Mouse (Mus musculus) CH12.LX (cell line): Measurements from ENCODE around the gene Nde1. TPM values are rescaled to one million over a fixed set of nuclear protein-coding genes. Genes with fewer than 3 reads are reported as not detected.

Source experiments
- DNase-seq: peaks from one replicate; pipeline ENCODE4 v3.0.0-alpha.2; 2013; ENCODE audit errors: extremely low read depth
- H3K27ac ChIP-seq: 2 replicates; pipeline ENCODE4 v1.5.1; 2012; ENCODE audit warnings: low read depth, mild to moderate bottlenecking, control low read depth, moderate library complexity; ENCODE audit not compliant: insufficient read depth
- H3K27me3 ChIP-seq: replicated peaks from 2 replicates; pipeline ENCODE3; 2012; ENCODE audit warnings: inconsistent platforms
- H3K36me3 ChIP-seq, 2 experiments: replicated peaks in 1 of 2; 2 replicates each; pipeline versions ENCODE3 to v1.6.1; 2012; ENCODE audit warnings: inconsistent platforms in 1 of 2, low read length in 1 of 2, mild to moderate bottlenecking in 1 of 2, mixed read lengths in 1 of 2, moderate library complexity in 1 of 2; ENCODE audit not compliant: control insufficient read depth in 1 of 2, insufficient read depth in 1 of 2
- H3K4me1 ChIP-seq, 2 experiments: 2 replicates each; pipeline ENCODE4 v1.6.1; 2012; ENCODE audit warnings: inconsistent platforms in 1 of 2, moderate library complexity in 1 of 2; ENCODE audit not compliant: insufficient read depth in 2 of 2, control insufficient read depth in 1 of 2
- H3K4me2 ChIP-seq: 2 replicates; pipeline ENCODE4 v1.6.1; 2012; ENCODE audit warnings: low read depth, mild to moderate bottlenecking, control low read depth; ENCODE audit not compliant: poor library complexity, insufficient read depth, severe bottlenecking
- H3K4me3 ChIP-seq, 3 experiments: fragments of 150-350 bp in 1 of 3; sonication (generic) in 1 of 3; replicated peaks in 1 of 3; 2 replicates each; pipeline versions ENCODE3 to v1.5.1; 2011 to 2012; ENCODE audit warnings: low read depth in 2 of 3, low read length in 2 of 3, mild to moderate bottlenecking in 2 of 3, moderate library complexity in 2 of 3, control low read depth in 1 of 3, improper control_type of control experiment in 1 of 3, inconsistent platforms in 1 of 3, mixed read lengths in 1 of 3; ENCODE audit not compliant: poor library complexity in 1 of 3
- H3K79me2 ChIP-seq: replicated peaks from 2 replicates; pipeline ENCODE4 v1.6.1; 2012; ENCODE audit warnings: mild to moderate bottlenecking, moderate library complexity; ENCODE audit not compliant: control insufficient read depth, poor library complexity, insufficient read depth, severe bottlenecking; ENCODE audit errors: extremely low read depth
- H3K9ac ChIP-seq: 2 replicates; pipeline ENCODE4 v1.6.1; 2012; ENCODE audit warnings: low read depth, mild to moderate bottlenecking, control low read depth, moderate library complexity; ENCODE audit not compliant: insufficient read depth
- H3K9me3 ChIP-seq: replicated peaks from 2 replicates; pipeline ENCODE3; 2012; ENCODE audit warnings: low read length, inconsistent platforms, mixed read lengths
- BHLHE40 ChIP-seq: IDR thresholded peaks from 2 replicates; pipeline ENCODE4 v1.6.1; 2011; ENCODE audit warnings: mild to moderate bottlenecking, low read depth, low read length, improper control_type of control experiment
- CHD1 ChIP-seq: IDR thresholded peaks from 2 replicates; pipeline ENCODE4 v1.6.1; 2012; ENCODE audit warnings: low read depth, low read length, improper control_type of control experiment, inconsistent platforms
- CHD2 ChIP-seq: IDR thresholded peaks from 2 replicates; pipeline ENCODE4 v1.6.1; 2011; ENCODE audit warnings: low read length, improper control_type of control experiment
- CTCF ChIP-seq, 2 experiments: IDR thresholded peaks in 1 of 2; conservative IDR thresholded peaks in 1 of 2; 2 replicates each; pipeline ENCODE4 v1.5.1; 2011 to 2012; ENCODE audit warnings: low read depth in 2 of 2, low read length in 2 of 2, improper control_type of control experiment in 1 of 2, inconsistent platforms in 1 of 2, mild to moderate bottlenecking in 1 of 2, moderate library complexity in 1 of 2
- E2F4 ChIP-seq: IDR thresholded peaks from 2 replicates; pipeline ENCODE4 v1.6.1; 2011; ENCODE audit warnings: low read depth, low read length, improper control_type of control experiment; ENCODE audit not compliant: insufficient replicate concordance
- ELF1 ChIP-seq: IDR thresholded peaks from 2 replicates; pipeline ENCODE4 v1.6.1; 2014; ENCODE audit warnings: low read depth, mild to moderate bottlenecking, inconsistent platforms, low read length, improper control_type of control experiment
- EP300 ChIP-seq: IDR thresholded peaks from 2 replicates; pipeline ENCODE4 v1.6.1; 2011; ENCODE audit warnings: low read length, improper control_type of control experiment
- ETS1 ChIP-seq: conservative IDR thresholded peaks from 2 replicates; pipeline ENCODE4 v1.6.1; 2012; ENCODE audit warnings: low read depth, mild to moderate bottlenecking, inconsistent platforms, low read length, improper control_type of control experiment, moderate library complexity
- GABPA ChIP-seq: IDR thresholded peaks from 2 replicates; pipeline ENCODE4 v1.6.1; 2012; ENCODE audit warnings: low read depth, low read length, improper control_type of control experiment, inconsistent platforms; ENCODE audit not compliant: insufficient replicate concordance
- HCFC1 ChIP-seq: IDR thresholded peaks from 2 replicates; pipeline ENCODE4 v1.6.1; 2012; ENCODE audit warnings: low read depth, mild to moderate bottlenecking, inconsistent platforms, low read length, improper control_type of control experiment
- IRF4 ChIP-seq: IDR thresholded peaks from 2 replicates; pipeline ENCODE4 v1.6.1; 2014; ENCODE audit warnings: low read depth, mild to moderate bottlenecking, inconsistent platforms, low read length, improper control_type of control experiment
- JUN ChIP-seq: IDR thresholded peaks from 2 replicates; pipeline ENCODE4 v1.6.1; 2011; ENCODE audit warnings: low read depth, mild to moderate bottlenecking, low read length, improper control_type of control experiment, moderate library complexity; ENCODE audit not compliant: insufficient read depth
- JUND ChIP-seq: conservative IDR thresholded peaks from 2 replicates; pipeline ENCODE4 v1.6.1; 2011; ENCODE audit warnings: low read depth, low read length, improper control_type of control experiment
- KAT2A ChIP-seq: IDR thresholded peaks from 2 replicates; pipeline ENCODE4 v1.6.1; 2012; ENCODE audit warnings: low read length, improper control_type of control experiment, inconsistent platforms; ENCODE audit not compliant: insufficient replicate concordance
- MAFK ChIP-seq: IDR thresholded peaks from 2 replicates; pipeline ENCODE4 v1.6.1; 2011; ENCODE audit warnings: low read length, improper control_type of control experiment; ENCODE audit not compliant: insufficient replicate concordance
- MAX ChIP-seq: IDR thresholded peaks from 2 replicates; pipeline ENCODE4 v1.6.1; 2011; ENCODE audit warnings: low read length, improper control_type of control experiment
- MAZ ChIP-seq: IDR thresholded peaks from 2 replicates; pipeline ENCODE4 v1.6.1; 2012; ENCODE audit warnings: low read depth, mild to moderate bottlenecking, inconsistent platforms, low read length, improper control_type of control experiment, moderate library complexity
- MEF2A ChIP-seq: IDR thresholded peaks from 2 replicates; pipeline ENCODE4 v1.6.1; 2014; ENCODE audit warnings: low read depth, mild to moderate bottlenecking, inconsistent platforms, low read length, improper control_type of control experiment, borderline replicate concordance
- MXI1 ChIP-seq: IDR thresholded peaks from 2 replicates; pipeline ENCODE4 v1.6.1; 2011; ENCODE audit warnings: mild to moderate bottlenecking, low read depth, low read length, improper control_type of control experiment
- MYC ChIP-seq: IDR thresholded peaks from 2 replicates; pipeline ENCODE4 v1.6.1; 2011; ENCODE audit warnings: low read depth, mild to moderate bottlenecking, improper control_type of control experiment, low read length
- NELFE ChIP-seq: IDR thresholded peaks from 2 replicates; pipeline ENCODE4 v1.6.1; 2011; ENCODE audit warnings: low read depth, low read length, improper control_type of control experiment
- NRF1 ChIP-seq: IDR thresholded peaks from 2 replicates; pipeline ENCODE4 v1.6.1; 2014; ENCODE audit warnings: low read depth, mild to moderate bottlenecking, inconsistent platforms, low read length, improper control_type of control experiment, moderate library complexity
- PAX5 ChIP-seq: IDR thresholded peaks from 2 replicates; pipeline ENCODE4 v1.6.1; 2012; ENCODE audit warnings: low read length, inconsistent platforms, mixed read lengths
- POLR2A ChIP-seq: IDR thresholded peaks from 2 replicates; pipeline ENCODE4 v1.6.1; 2011; ENCODE audit warnings: low read depth, mild to moderate bottlenecking, improper control_type of control experiment, low read length
- POLR2AphosphoS2 ChIP-seq: IDR thresholded peaks from 2 replicates; pipeline ENCODE4 v1.6.1; 2011; ENCODE audit warnings: low read depth, low read length, improper control_type of control experiment
- RAD21 ChIP-seq: IDR thresholded peaks from 2 replicates; pipeline ENCODE4 v1.6.1; 2011; ENCODE audit warnings: low read depth, mild to moderate bottlenecking, low read length, improper control_type of control experiment, moderate library complexity
- RCOR1 ChIP-seq: conservative IDR thresholded peaks from 2 replicates; pipeline ENCODE4 v1.6.1; 2012; ENCODE audit warnings: low read depth, mild to moderate bottlenecking, inconsistent platforms, low read length, improper control_type of control experiment
- SIN3A ChIP-seq: IDR thresholded peaks from 2 replicates; pipeline ENCODE4 v1.6.1; 2012; ENCODE audit warnings: low read length, improper control_type of control experiment, inconsistent platforms
- SMC3 ChIP-seq: IDR thresholded peaks from 2 replicates; pipeline ENCODE4 v1.6.1; 2011; ENCODE audit warnings: low read depth, low read length, improper control_type of control experiment
- TBP ChIP-seq: conservative IDR thresholded peaks from 2 replicates; pipeline ENCODE4 v1.6.1; 2011; ENCODE audit warnings: low read depth, low read length, improper control_type of control experiment
- TCF12 ChIP-seq: IDR thresholded peaks from 2 replicates; pipeline ENCODE4 v1.6.1; 2014; ENCODE audit warnings: low read depth, mild to moderate bottlenecking, inconsistent platforms, low read length, improper control_type of control experiment
- UBTF ChIP-seq: IDR thresholded peaks from 2 replicates; pipeline ENCODE4 v1.6.1; 2012; ENCODE audit warnings: low read depth, mild to moderate bottlenecking, inconsistent platforms, low read length, improper control_type of control experiment, moderate library complexity
- USF1 ChIP-seq: IDR thresholded peaks from 2 replicates; pipeline ENCODE4 v1.6.1; 2014; ENCODE audit warnings: low read depth, mild to moderate bottlenecking, inconsistent platforms, low read length, improper control_type of control experiment
- USF2 ChIP-seq: conservative IDR thresholded peaks from 2 replicates; pipeline ENCODE4 v1.6.1; 2011; ENCODE audit warnings: low read depth, low read length, improper control_type of control experiment
- ZC3H11A ChIP-seq: IDR thresholded peaks from 2 replicates; pipeline ENCODE4 v1.6.1; 2012; ENCODE audit warnings: low read depth, mild to moderate bottlenecking, inconsistent platforms, low read length, improper control_type of control experiment
- ZKSCAN1 ChIP-seq: IDR thresholded peaks from 2 replicates; pipeline ENCODE4 v1.6.1; 2012; ENCODE audit warnings: low read depth, inconsistent platforms, low read length, improper control_type of control experiment, borderline replicate concordance
- ZMIZ1 ChIP-seq: IDR thresholded peaks from 2 replicates; pipeline ENCODE4 v1.6.1; 2012; ENCODE audit warnings: low read depth, mild to moderate bottlenecking, inconsistent platforms, low read length, improper control_type of control experiment
- ZNF384 ChIP-seq: IDR thresholded peaks from 2 replicates; pipeline ENCODE4 v1.6.1; 2012; ENCODE audit warnings: low read depth, low read length, improper control_type of control experiment, inconsistent platforms
- dilution Hi-C: fragments of 300-500 bp; cut with MboI; formaldehyde crosslinking; loops from 2 replicates; pipeline ENCODE4 v1.14.3; 2020; ENCODE audit warnings: low sequenced_read_pairs; ENCODE audit not compliant: extremely low pct_unique_long_range_greater_than_20kb, extremely low pct_ligation_motif_present
- in situ Hi-C: fragments of 300-500 bp; cut with MboI; formaldehyde crosslinking; loops from 3 replicates; pipeline ENCODE4 v1.14.3; 2019; ENCODE audit warnings: low sequenced_read_pairs, low pct_ligation_motif_present, low pct_unique_long_range_greater_than_20kb, mixed read lengths
- polyA plus RNA-seq: library from polyadenylated mRNA; unstranded; fragments of >175 nt; gene quantifications from 2 replicates; pipeline ENCODE4 v1.2.1, GENCODE M21; 2012; ENCODE audit warnings: low read depth; ENCODE audit not compliant: insufficient read length
- total RNA-seq, 2 experiments: library from RNA; depleted of rRNA; stranded (reverse); fragments of 300-350 nt in 1 of 2; fragments of >200 nt in 1 of 2; gene quantifications; 2 replicates each; pipeline ENCODE4 v1.2.3; 2012 to 2014

Gene Nde1
- total RNA-seq (2012; rRNA removed): 65.0 and 84.8 TPM in 2 replicates
- total RNA-seq (2014; rRNA removed): 62.1 and 68.6 TPM in 2 replicates
- polyA plus RNA-seq: 104 and 110 TPM in 2 replicates

- peak; percentile 94 for DNase-seq
- peak within 1 kb of the TSS; percentile 75 for H3K9ac ChIP-seq
- TF ChIP-seq TBP (peak; percentile 63; the same call in 1 of the 2 replicates), CHD2 (peak; percentile 48), MXI1 (peak; percentile 83; the same call in 1 of the 2 replicates), ETS1 (no peak), RAD21 (no peak), SMC3 (no peak), E2F4 (no peak), UBTF (peak; percentile 97), BHLHE40 (peak; percentile 56; the same call in 1 of the 2 replicates), MAZ (peak; percentile 98), RCOR1 (no peak; the same call in 1 of the 2 replicates), ZKSCAN1 (no peak), MEF2A (peak; percentile 50; the same call in 1 of the 2 replicates), KAT2A (peak; percentile 64; the same call in 1 of the 2 replicates), CHD1 (no peak), GABPA (no peak), PAX5 (no peak), MAX (peak; percentile 80; the same call in 1 of the 2 replicates), NRF1 (peak; percentile 49), EP300 (peak; percentile 16; the same call in 1 of the 2 replicates), USF2 (no peak), ZC3H11A (no peak), HCFC1 (peak; percentile 69), NELFE (peak; percentile 97), MAFK (no peak), USF1 (no peak), ZMIZ1 (peak; percentile 96), CTCF (conservative IDR thresholded peaks at IDR 0.05 in 1 of 2, IDR thresholded peaks at IDR 0.05 in 1 of 2; ENCODE audit: low read depth in 2 of 2, low read length in 2 of 2) (no peak), POLR2AphosphoS2 (peak; percentile 55; the same call in 1 of the 2 replicates), JUN (no peak), POLR2A (peak; percentile 97), TCF12 (peak; percentile 85; the same call in 1 of the 2 replicates), ZNF384 (peak; percentile 38; the same call in 1 of the 2 replicates), SIN3A (peak; percentile 80), MYC (peak; percentile 82; the same call in 1 of the 2 replicates), IRF4 (peak; percentile 49; the same call in 1 of the 2 replicates), JUND (no peak), ELF1 (peak; percentile 84)
- in situ Hi-C loops (no loop called here), dilution Hi-C loops (no loop called here)
- H3K4me1 ChIP-seq: peaks cover 0 to 44% of the 10 kb centered on the region in 2 experiments; a peak in 3 of 4 replicates
- peaks cover 2 to 23% of the 10 kb centered on the region in 2 experiments for H3K36me3 ChIP-seq
- no peaks in the 10 kb centered on the region for H3K9me3 ChIP-seq
- peak within 1 kb of the TSS; percentile 93 for H3K4me2 ChIP-seq
- peaks cover 53% of the 10 kb centered on the region for H3K79me2 ChIP-seq
- no peaks in the 10 kb centered on the region for H3K27me3 ChIP-seq
- peak within 1 kb of the TSS; percentile 75 for H3K27ac ChIP-seq
- peak within 1 kb of the TSS; percentile 66 to 93 (median 80) for H3K4me3 ChIP-seq
These were observed at the start of gene Nde1, which contains the start of gene Marf1 for GRCm38 (mm10) chr16:14162988-14163416. Nde1 (plus strand) TSS chr16:14163275. Marf1 (minus strand) TSS chr16:14163351.
